Mouse (Mus musculus): ENCODE measurements around the gene Morn1.

The Morn1 gene

DNA sequence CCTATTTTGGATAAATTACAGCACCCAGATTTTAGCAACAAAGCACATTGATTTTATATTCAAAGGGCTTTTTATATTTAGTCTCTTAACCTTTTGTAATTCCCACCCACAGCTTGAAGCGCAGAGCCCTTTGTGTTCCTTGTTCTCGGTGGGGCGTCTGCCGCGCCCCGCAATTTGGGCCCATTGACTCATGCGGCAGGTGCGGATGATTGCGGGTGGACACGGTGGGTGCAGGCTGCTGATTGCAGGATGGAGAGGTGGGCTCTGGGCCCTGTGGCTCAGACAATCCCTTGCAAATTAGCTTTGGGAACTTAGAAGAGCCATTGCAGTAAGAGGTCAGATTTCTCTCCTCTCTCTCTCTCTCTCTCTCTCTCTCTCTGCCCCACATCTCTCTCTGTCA is 31.9 kb downstream of the Morn1 start:
- no peak for DNase-seq (ENCODE audit: low spot score in 2 of 2)

DNA sequence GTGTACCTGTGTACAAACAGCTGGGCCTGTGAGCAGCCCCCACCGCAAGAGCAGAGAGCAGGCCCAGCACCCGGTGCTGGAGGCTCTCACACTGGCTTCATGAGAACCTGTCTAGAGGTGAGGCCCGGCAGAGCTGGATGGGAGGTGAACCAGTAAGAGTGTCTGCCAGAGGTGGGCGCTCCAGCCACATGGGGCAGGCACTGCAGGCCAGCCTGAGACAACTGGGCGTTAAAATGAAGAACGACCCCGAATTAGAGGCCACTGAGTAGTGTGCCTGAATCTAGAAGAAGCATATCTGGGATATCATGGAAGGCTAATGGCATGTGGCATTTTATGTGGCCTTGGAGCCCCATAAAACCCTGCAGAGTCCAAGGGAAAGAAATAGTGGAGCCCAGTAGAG is 33.7 kb downstream of the Morn1 start:
- DNase-seq (ENCODE audit: low spot score in 2 of 2), result no peak

- no peak for DNase-seq (ENCODE audit: low spot score in 2 of 2)
These were observed 34.2 kb downstream of the Morn1 start for GRCm38 (mm10) chr4:155120583-155120982.

DNA sequence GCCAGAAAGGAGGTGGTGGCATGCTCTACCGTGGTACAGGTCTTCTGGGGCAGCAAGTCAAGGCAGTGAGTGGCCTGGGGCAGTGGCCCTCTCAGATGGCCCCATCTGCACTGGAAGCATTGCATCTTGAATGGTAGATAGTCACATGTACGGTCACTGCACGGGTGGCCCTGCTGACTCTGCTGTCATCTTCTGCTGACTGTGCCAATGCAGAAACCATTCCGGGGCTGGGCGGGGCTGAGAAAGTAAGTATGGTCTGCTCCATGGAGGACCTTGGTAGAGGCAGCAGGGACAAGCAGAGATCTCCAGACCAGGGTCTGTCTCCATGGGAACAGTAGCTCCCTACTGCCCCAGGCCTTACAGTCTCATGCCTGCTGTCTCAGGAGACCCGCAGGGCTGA is 34.8 kb downstream of the Morn1 start:
- no peak for DNase-seq (ENCODE audit: low spot score in 2 of 2)

DNA sequence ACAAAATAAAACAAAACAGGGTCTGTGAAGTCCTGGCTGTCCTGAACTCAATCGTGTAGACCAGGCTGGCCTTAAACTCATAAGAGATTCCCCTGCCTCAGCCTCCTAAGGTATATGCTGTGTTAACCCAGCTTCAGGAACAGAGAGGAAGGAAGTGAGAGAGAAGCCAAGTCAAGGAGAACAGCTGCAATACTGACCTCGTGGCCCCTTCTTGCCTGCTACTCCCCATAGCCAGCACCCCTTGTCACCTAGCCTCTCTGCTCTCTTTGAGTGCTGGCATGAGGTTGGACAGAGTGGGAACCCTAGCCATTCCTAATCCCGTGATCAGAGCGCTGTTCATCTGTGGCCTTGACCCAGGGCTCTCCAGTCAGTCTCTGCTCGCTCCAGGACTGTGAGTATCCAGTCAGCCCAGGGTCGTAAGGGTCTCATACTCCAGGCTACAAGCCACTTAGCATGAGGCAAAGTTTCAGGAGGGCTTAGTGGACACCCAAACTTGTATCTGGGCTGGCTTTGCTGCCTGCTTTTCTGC is 35.6 kb downstream of the Morn1 start:
- no peak for DNase-seq (ENCODE audit: low spot score in 2 of 2)

DNA sequence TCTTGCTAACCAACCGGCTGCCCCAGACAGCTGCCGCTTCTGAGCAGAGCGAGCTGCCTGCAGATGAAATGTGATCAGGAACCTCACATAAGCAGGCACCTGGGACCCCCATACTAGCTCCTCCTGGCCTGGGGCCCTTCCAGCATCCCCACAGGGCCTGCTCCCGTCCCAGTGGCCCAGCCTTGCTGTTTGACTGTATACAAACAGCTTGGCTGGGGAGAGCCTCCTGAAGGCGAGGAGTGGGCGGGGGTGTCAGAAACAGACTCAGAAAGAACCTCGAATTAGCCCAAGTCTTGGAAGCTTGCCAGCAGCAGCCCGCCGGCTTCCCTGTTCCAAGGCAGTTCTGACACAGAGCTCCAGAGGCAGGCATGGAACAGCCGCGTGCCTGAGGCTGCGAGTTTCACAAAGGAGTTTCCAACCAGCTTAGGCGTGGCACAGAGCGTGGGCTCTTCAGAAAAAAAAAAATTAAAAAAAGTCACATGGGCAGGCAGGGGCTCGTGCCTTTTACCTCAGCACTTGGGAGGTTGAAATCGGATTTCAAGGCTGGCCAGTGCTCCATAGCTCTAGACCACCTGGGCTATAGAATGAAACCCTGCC is 36.2 kb downstream of the Morn1 start:
- peak; percentile 95 to 96 for DNase-seq (ENCODE audit: low spot score in 2 of 2)

GRCm38 (mm10) chr4:155123868-155124534 is 37.6 kb downstream of the Morn1 start:
- no peak for DNase-seq (ENCODE audit: low spot score in 2 of 2)

- DNase-seq (ENCODE audit: low spot score in 2 of 2), result no peak
These were observed 38.9 kb downstream of the Morn1 start for GRCm38 (mm10) chr4:155125310-155125709.

- no peak for DNase-seq (ENCODE audit: low spot score in 2 of 2)
These were observed 39.8 kb downstream of the Morn1 start for GRCm38 (mm10) chr4:155126194-155126593.

GRCm38 (mm10) chr4:155126602-155127372 is 40.4 kb downstream of the Morn1 start:
- DNase-seq (ENCODE audit: low spot score in 2 of 2), result no peak

DNA sequence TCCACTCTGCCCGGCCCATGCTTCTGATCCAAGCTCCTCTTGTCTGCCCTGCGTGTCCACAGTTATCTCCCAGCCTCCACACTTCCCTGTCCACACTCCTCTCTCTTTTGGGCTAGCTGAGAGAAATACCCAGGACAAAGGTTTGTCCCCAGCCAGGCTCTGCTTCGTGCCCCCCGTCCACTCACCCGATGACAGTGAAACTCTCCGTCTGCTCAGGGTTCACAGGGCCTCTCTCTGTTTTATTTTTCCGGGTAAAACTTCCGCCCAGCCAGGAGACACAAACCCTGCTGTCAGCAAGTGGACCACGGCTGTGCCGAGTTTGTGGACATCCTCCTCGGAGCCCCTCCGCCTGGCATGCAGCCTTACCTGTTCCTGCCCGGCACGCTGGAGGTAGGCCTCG is 42.0 kb downstream of the Morn1 start:
- no peak for DNase-seq (ENCODE audit: low spot score in 2 of 2)

DNA sequence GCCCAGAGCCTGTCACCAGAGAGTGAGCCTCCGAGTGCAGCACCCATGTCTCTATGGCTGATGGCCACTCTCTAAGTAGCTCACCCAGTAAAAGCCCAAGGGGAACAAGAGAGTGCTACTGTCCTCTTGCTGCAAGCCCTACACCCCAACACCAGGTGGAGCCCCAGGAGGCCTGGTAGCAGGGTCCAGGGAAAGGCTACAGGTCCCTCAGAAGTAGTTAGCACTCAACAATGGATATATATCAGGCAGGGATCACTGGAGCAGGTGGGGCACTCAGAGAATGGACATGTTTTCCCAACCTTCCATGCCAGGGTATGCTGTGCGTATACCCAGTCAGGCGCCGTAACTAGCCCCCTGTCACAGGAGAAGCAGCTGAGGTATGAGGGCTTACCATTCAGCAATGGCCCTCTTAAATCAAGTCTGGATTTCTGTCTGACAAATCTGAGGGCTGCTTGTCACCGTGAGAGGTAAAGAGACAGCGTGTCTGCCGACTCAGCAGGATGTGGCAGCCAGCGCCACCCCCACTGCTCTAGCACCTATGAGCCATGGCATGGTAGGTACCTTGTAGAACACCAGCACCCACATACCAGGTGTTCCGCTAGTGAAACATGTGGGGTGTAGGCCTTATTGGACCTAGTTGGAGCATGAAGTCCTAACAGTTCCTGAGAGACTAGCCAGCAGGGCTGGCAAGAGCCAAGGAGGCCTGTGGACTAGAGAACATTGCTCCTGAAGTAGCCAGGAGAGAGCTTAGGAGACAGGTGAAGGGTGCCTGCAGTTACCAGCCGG is 42.9 kb downstream of the Morn1 start:
- DNase-seq (ENCODE audit: low spot score in 2 of 2), result no peak

DNA sequence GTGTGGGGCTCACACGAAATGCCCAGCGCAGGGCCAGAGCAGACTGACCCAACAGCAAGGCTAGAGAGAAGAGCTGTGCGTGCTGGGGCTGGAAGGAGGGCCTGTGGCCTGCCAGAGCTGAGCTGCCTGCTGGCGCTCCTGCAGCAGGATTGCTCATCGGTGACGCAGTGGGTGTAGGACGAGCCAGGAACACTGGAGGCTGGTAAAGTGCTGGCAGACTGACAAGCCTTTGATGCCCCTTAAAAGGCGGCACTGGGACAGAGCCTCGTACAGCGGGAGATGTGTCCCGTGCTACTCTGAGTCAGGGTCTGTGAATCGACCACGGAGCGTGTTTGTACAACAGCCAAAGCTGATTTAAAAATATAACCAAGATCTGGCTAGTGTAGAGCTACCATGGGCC is 43.6 kb downstream of the Morn1 start:
- DNase-seq (ENCODE audit: low spot score in 2 of 2), result peak; percentile 78 to 82

DNA sequence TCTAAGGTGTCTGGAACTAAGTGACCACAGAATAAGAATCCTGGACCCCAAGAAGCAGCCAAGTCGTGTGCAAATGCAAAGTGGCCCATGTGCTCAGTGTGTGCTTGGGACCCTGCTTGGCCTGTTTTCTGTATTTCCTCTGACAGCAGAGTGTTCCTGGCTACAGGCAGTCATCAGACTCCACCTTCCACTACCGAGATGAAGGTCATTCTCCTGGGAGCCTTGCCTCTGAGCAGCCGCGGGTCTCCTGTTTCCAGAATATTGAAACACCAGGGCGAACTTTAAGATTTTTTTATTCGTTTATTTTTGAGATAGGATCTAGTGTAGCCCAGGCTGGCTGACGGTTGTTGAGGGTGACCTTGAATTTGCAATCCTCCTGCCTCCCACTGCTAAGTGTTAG is 44.2 kb downstream of the Morn1 start:
- DNase-seq (ENCODE audit: low spot score in 2 of 2), result no peak

DNA sequence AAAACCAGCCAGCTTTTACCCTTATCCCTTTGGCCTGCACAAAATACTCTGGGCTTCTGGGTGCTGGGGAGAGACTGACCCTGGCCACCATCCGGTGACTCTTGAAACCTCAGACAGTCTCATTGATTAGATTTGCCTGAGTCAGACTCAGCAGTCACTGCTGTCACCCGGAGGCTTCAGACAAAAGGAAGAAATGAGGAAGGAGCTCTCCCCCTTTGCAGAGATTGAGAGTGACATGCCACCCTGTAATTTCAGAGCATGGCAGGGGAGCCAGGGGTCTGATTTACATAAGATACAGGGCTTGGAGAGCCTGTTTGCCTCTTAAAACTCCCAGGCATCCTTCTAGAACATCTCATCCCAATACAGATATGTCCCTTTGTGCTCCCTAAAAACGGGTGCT is 46.8 kb downstream of the Morn1 start:
- no peak for DNase-seq (ENCODE audit: low spot score in 2 of 2)

- no peak for DNase-seq (ENCODE audit: low spot score in 2 of 2)
These were observed 47.5 kb downstream of the Morn1 start for GRCm38 (mm10) chr4:155133658-155134417.

GRCm38 (mm10) chr4:155134686-155135172 is 48.4 kb downstream of the Morn1 start:
- no peak for DNase-seq (ENCODE audit: low spot score in 2 of 2)

- no peak for DNase-seq (ENCODE audit: low spot score in 2 of 2)
These were observed 49.7 kb downstream of the Morn1 start for GRCm38 (mm10) chr4:155135909-155136585.

DNA sequence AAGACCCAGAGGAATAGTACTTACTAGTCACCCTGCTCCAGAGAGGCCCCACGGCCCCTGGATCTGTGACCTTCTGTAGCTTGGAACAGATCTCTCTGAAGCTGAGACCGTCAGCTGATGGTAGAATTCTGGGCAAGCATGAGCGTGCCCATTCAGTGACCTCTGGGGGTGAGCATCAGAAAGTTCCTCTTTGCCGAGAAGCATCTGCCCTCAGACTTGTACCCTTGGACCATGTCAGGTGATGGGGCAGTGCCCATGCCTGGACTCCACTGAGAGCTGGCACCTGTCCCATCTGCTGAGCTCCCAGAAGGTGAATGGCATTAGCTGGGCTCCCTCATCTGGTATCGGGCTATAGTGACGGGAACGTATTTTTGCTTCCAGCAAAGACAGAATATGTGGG is 51.5 kb downstream of the Morn1 start:
- no peak for DNase-seq (ENCODE audit: low spot score in 2 of 2)

DNA sequence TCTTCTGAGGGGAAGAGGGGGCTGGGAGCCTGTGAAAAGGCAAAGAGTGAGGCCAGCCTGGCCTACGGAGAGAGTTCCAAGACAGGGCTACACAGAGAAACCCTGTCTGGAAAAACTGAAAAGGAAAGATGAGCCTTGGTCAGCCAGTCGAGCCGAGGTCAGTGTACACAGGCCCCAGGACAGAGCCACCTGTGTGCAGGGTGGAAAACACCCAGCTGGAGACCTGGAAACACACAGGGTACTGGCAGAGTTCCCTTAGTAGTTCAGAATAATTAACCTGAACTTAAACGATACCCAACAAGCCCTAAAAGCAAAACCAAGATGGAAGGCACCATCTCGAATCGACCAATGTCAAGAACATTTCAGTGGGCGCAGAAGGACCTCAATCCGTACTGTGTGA is 52.1 kb downstream of the Morn1 start:
- DNase-seq (ENCODE audit: low spot score in 2 of 2), result no peak

Measured in frontal cortex, postnatal 14 days (tissue).